Mouse (Mus musculus) brain, embryonic 14.5 days (tissue): ENCODE results near the gene Gm3839. TPM values are rescaled to one million over a fixed set of nuclear protein-coding genes. Genes with fewer than 3 reads are reported as not detected.
"Not testable (repeated sequence)": the region's sequence is repeated elsewhere in the genome, so short reads cannot be mapped to it uniquely, and the experiment has no call there.

ENCODE experiments used
- DNase-seq: peaks from one replicate; pipeline ENCODE4 v3.0.0-alpha.2; 2011; ENCODE audit warnings: low read depth
- CTCF ChIP-seq: fragments of 200-500 bp; IDR thresholded peaks from 2 replicates; pipeline ENCODE4 v1.5.1; 2012; ENCODE audit warnings: inconsistent platforms, mild to moderate bottlenecking, moderate library complexity, borderline replicate concordance; ENCODE audit not compliant: insufficient read depth, insufficient read length; ENCODE audit errors: extremely low read depth
- POLR2A ChIP-seq: fragments of 200-500 bp; IDR thresholded peaks from 2 replicates; pipeline ENCODE4 v1.6.1; 2012; ENCODE audit warnings: mild to moderate bottlenecking, inconsistent platforms, borderline replicate concordance; ENCODE audit not compliant: poor library complexity, insufficient read depth, insufficient read length, severe bottlenecking; ENCODE audit errors: extremely low read depth
- polyA plus RNA-seq: library from polyadenylated mRNA; depleted of rRNA; stranded (reverse); fragments of >200 nt; gene quantifications from 2 replicates; pipeline ENCODE4 v1.2.3, GENCODE M21; 2012; rRNA removed

The Gm3839 gene
- 0.40 TPM in 2 replicates for polyA plus RNA-seq

DNA sequence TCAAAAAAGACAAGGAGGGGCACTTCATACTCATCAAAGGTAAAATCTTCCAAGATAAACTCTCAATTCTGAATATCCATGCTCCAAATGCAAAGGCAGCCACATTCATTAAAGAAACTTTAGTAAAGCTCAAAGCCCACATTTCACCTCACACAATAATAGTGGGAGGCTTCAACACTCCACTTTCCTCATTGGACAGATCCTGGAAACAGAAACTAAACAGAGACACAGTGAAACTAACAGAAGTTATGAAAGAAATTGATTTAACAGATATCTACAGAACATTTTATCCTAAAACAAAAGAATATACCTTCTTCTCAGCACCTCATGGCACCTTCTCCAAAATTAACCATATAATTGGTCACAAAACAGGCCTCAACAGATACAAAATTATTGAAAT lies at the start of gene Gm3839:
Gene Gm3839, minus strand, starts transcription at position 101 of the 400 bp plus-strand sequence.
- DNase-seq, result not testable (repeated sequence)

DNA sequence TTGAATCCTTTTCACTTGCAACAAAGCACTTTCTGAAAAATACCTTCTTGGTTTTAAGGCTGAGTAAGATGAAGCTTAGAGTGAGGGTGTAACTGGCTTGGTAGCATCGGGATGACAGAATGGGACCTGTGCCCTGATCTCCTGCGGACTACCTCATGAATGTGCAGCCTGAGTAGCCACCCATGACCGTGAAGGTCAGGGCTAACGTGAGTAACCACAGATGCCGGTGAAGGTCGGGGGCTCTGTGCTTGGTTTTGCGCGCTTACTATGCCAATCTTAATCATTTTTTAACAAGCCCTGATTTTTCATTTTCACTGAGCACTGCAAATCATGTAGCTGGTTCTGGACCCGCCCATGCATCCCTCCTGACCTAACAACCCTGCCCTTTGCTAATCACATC lies 49.1 kb upstream of the Gm3839 start:
- DNase-seq, result no peak
- TF ChIP-seq POLR2A (no peak), CTCF (no peak)

DNA sequence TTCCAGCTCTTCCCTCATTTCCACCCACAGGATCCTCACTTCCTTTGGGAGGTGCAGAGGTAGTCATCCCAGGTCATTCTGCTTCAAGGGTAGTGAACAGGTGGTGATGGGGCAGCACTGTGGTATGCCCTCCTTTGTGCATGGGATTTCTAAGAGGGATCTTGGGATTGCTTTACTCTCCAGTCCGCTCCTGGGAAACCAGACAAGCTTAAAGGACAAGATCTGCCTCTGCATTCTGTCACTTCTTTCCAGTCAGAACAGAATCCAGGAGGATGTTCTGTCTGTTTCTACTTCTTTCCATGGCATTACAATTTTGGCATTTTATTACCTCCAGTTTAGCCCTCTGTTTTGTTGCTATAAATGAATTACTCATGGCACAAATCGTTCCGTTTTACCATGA lies 21.3 kb upstream of the Gm3839 start:
- TF ChIP-seq POLR2A, result no peak
- no peak for TF ChIP-seq CTCF
- no peak for DNase-seq

DNA sequence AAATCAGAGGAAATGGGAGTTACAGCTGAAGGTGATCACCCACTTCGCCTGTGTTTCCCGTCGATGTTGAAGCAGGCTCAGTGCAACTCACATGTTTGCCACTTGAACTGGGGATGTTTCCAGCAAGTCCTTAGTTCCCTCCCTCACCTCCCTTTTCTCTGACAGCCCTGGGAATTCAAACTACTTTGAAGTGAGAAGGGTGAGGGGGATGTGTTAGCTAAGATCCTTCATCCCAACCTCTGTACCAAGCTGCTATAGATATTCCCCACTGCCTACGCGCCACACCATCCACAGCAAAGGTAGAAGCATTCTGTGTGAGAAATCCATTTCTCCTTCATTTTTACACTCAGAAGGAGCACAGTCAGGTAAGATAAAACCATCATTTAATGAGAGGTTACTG lies 18.7 kb upstream of the Gm3839 start:
- TF ChIP-seq POLR2A (no peak), CTCF (no peak)
- no peak for DNase-seq

DNA sequence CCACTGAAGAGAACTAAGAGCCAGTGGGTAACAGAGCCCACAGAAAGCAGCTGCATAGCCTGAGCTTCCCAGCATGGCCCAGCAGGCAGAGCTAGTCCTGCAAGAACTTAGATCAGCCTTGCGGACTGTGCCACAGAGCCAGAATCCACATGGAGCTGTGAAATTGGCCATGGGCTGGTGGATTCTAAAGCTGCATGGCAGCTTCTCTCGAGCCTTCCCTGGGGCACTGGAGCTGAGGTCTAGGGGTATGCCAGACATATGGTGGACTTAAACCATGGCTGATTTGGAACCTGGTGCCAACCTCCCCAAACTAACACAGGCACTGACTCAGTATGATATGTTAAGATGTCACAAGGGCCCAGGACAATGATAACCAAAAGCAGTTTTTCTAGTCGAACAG lies 10.4 kb downstream of the Gm3839 start:
- DNase-seq, result no peak
- TF ChIP-seq CTCF, result no peak
- TF ChIP-seq POLR2A, result no peak

DNA sequence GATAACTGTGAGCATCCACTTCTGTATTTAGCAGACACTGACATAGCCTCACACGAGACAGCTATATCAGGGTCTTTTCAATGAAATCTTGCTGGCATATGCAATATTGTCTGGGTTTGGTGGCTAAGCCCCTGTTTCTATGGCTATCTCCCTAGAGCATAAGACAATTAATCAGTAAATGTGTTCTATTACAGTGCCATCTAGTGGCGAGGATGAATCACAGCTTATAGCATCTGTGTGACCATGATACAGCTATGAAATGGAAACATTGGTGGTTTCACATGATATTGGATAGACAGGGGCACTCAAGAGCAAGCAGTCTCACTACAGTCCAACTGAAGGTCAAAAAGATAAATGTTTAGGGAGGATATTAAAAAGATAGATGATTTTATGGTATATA lies 26.5 kb downstream of the Gm3839 start:
- DNase-seq, result peak; percentile 49
- TF ChIP-seq POLR2A (no peak), CTCF (no peak)

DNA sequence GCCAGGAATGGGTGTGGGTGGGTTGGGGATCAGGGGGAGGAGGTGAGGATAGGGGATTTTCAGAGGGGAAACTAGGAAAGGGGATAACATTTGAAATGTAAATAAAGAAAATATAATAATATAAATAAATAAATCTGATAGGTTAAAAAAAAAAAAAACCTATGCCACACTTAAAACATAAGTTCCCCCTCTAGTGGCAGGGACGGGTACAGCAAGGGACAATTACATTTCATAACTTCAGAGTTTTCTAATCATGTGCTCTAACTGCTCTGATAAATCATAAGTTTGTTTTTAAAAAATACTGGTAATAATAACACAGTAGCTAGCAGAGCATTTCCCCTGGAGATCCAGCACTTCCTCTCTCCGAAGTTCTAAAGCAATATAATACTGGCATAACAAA lies 49.4 kb downstream of the Gm3839 start:
- TF ChIP-seq POLR2A (no peak), CTCF (no peak)
- DNase-seq, result peak; percentile 11

DNA sequence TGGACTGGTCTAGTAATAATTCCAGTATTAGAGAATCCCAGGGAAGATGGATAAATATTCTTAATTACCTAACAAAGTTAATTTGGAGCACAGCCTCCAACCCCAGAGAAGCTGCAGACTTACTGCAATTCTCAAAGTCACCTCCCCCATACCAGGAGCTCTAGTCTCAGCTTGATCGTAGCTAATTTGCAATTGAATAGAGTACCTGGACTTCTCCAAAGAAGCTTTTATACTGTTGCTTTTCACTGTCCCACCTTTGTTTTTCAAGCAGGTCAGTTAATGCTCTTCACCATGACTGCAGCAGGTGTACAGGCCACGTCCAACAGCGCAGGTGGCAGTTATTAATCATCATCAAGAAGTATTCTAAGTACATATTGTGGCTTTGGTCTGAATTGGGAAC lies 68.6 kb downstream of the Gm3839 start:
- not testable (repeated sequence) for DNase-seq

DNA sequence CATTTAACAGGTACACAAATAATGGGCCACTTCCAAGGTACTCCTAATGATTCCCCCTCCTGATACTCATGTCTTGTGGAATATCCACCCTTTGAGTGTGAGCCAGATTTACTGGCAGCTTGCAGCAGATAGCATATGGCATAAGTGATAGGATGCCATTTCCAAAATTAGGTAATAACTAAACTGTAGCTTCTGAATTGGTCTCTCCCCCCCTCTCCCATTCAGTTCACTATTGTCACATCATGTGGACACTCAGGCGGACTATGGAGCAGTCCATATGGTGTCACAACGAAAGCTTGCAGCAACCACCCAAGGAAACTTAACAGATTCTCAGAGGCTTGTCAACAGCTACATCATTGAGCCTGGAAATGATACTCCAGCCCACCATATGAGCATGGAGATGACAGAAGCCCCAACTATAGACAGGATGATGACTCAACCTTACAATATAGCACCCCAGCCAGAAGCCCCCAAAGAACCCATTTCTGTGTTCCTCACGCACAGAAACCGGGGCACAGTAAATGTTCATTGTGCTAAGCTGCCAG lies 99.3 kb downstream of the Gm3839 start:
- TF ChIP-seq CTCF, result no peak
- no peak for TF ChIP-seq POLR2A
- peak; percentile 44 for DNase-seq

DNA sequence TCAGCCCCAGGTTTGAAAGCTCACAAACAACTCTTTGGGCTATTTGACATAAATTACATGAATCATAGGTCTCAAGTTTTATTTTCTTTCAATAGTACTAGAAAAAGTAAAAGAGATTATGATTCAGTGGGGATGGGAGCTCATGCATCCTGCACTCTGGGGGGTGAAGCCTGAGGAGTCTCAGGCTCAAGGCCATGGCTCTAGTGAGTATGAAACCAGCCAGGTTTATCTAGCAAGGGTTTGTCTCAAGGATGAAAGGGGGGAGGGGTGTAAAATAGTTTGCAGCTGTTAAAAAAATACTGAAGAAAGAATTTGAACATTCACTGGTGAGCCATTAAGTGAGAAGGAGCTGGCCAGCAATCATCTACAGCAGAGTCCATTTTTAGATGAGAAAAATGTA lies 108.5 kb downstream of the Gm3839 start:
- no peak for DNase-seq
- TF ChIP-seq CTCF (no peak), POLR2A (no peak)

DNA sequence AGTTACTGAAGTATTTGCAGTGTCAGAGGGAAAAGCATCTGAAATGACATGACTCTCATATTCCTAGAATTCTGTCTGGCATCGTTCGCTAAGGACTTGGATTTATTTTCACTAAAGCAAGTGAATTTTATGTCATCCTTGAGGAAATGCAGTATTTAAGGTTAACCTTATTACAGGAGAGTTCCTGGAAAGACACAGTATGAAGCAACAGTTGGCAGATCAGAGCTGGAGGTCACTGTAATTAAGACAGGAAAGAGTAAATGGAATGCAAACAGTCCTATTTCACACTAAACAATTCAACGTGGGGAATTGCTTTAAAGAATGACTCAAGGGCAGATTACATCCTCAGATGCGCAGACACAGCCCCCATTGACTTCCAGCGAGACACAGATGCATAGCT lies 112.0 kb downstream of the Gm3839 start:
- peak; percentile 9 for DNase-seq
- TF ChIP-seq CTCF (no peak), POLR2A (no peak)

DNA sequence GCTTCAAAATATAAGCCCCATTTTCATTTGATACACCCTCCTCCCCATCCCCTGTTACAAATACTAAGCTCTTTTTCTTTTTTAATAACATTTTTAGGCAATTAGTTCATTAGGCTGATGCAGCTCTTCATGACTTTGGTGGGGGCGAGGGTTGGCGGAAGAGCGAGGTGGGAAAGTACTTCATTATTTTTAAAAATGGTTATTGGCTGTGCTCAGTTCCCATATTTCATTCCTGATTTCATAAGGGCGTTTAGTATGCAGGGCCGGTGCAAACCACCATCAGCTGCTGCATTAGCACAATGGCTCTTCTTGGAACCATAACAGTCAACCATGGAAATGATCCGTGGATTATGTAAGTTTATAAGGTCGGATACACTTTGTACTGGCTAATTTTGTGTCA lies 124.4 kb downstream of the Gm3839 start:
- no peak for DNase-seq
- TF ChIP-seq CTCF (no peak), POLR2A (no peak)

Other genes starting within 250 kb of the Gm3839 start
- gene Fhit, start 194.7 kb downstream of the Gm3839 start, polyA plus RNA-seq, result 4.2 and 5.3 TPM in 2 replicates
- 28.8 and 48.6 TPM in 2 replicates for gene Ptprg, start 196.8 kb upstream of the Gm3839 start, polyA plus RNA-seq